Mouse (Mus musculus): ENCODE data around the gene Cotl1. TPM values are rescaled to one million over a fixed set of nuclear protein-coding genes. Genes with fewer than 3 reads are reported as not detected.
A peak's percentile ranks its signal among the peaks of the same experiment; 100 is the strongest.
"Not testable (repeated sequence)": the region's sequence is repeated elsewhere in the genome, so short reads cannot be mapped to it uniquely, and the experiment has no call there.

The Cotl1 gene
- total RNA-seq, 2 experiments from 2014 or later: 138 to 139 TPM

DNA sequence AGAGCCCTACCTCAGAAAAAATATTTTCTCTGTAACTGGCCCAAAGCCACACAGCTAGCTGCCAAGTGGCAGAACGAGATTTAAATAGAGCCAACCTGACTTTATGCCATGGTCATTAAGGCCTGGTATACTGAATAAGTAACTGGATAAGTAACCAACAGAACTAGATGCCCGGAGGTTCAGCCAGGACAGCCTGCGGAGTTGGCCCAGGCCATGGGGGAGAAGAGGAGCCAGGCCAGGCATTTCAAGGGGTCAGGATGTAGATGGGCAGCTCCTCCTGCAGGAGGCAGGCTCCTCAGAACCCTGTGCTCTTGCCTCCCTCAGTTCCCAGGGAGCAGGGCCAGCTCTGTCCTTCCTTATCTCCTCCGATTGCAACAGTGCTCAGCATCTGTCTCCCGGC, 15.3 kb upstream of the Cotl1 start:
- DNase-seq (ENCODE audit: low spot score in 2 of 2): no peak
- TF ChIP-seq CTCF (conservative IDR thresholded peaks at IDR 0.05): peak; percentile 29; the same call in 1 of the 2 replicates
- no peak overlapping the region for H3K27ac ChIP-seq

GRCm38 (mm10) chr8:119854035-119854434, 13.7 kb upstream of the Cotl1 start:
- DNase-seq (ENCODE audit: low spot score in 2 of 2): no peak
- TF ChIP-seq CTCF (conservative IDR thresholded peaks at IDR 0.05): no peak

More for the DNA sequence above, 15.3 kb upstream of the Cotl1 start:
- H3K4me3 ChIP-seq: no peak overlapping the region

DNA sequence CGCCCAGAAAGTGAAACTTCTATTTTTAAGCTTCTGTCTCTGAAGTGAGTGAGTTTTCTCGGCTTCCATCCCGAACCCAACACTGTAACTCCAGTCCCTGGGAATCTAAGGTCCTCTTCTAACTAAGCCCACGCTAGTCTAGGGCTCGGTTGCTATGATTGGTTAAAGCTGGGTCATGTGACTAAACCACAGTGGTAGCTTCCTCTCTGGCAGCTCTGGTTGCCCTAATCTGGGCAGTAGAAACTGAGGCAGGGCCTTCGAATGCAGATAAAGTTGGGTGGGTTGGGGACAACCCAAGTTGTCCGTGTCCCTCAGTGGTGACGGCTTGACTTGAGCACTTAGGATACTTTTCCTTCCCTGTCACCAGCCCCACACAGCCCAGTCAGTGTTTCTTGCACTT, 13.2 kb upstream of the Cotl1 start:
- no peak overlapping the region for H3K27ac ChIP-seq
- no peak overlapping the region for H3K4me3 ChIP-seq
- DNase-seq (ENCODE audit: low spot score in 2 of 2): no peak
- TF ChIP-seq CTCF (conservative IDR thresholded peaks at IDR 0.05): no peak

More at GRCm38 (mm10) chr8:119854035-119854434, 13.7 kb upstream of the Cotl1 start:
- H3K4me3 ChIP-seq: no peak overlapping the region
- H3K27ac ChIP-seq: no peak overlapping the region

GRCm38 (mm10) chr8:119847232-119847922, 7.0 kb upstream of the Cotl1 start:
- no peak for TF ChIP-seq CTCF (conservative IDR thresholded peaks at IDR 0.05)
- no peak overlapping the region for H3K4me3 ChIP-seq

DNA sequence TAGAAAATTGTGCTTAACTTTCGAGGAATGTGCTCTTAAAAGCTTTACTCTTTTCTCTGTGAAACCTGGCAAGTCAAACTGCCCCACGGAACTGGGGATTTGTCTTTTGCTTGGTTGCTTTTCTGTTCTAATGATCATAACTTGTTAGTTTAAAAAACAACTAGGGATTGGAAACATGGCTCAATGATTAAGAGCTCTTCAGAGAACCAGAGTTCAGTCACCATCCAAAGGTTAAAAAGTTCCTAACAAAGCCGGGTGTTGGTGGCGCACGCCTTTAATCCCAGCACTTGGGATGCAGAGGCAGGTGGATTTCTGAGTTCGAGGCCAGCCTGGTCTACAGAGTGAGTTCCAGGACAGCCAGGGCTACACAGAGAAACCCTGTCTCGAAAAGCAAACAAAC, 5.4 kb upstream of the Cotl1 start:
- H3K4me3 ChIP-seq; H3K27ac ChIP-seq; DNase-seq (ENCODE audit: low spot score in 2 of 2): not testable (repeated sequence)

More at GRCm38 (mm10) chr8:119847232-119847922, 7.0 kb upstream of the Cotl1 start:
- no peak for DNase-seq (ENCODE audit: low spot score in 2 of 2)
- H3K27ac ChIP-seq: no peak overlapping the region

GRCm38 (mm10) chr8:119844577-119844976, 4.2 kb upstream of the Cotl1 start:
- no peak for TF ChIP-seq CTCF (conservative IDR thresholded peaks at IDR 0.05)
- no peak overlapping the region for H3K27ac ChIP-seq
- DNase-seq (ENCODE audit: low spot score in 2 of 2): no peak
- no peak overlapping the region for H3K4me3 ChIP-seq

DNA sequence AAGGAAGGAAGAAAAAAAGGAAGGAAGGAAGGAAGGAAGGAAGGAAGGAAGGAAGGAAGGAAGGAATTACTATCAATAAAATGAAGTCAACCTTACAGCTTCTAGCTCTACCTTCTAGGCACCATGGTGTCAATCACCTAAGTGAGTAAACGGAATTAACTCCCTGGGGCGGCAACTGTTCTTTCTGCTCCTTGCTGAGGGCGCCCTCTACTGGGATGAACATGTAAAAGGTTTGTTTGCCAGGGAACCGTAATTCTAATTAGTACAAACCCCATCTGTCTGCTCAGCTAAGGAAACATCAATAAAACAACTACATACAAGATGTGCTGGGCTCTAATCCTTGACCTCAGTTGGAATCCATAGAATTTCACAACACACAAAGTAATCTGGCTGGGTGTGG, 3.1 kb upstream of the Cotl1 start:
- Histone ChIP-seq H3K4me3 (no peak overlapping the region), H3K27ac (no peak overlapping the region)
- peak; percentile 85 to 92 for DNase-seq (ENCODE audit: low spot score in 2 of 2)
- TF ChIP-seq CTCF (conservative IDR thresholded peaks at IDR 0.05): peak; percentile 91

- no peak for DNase-seq (ENCODE audit: low spot score in 2 of 2)
- Histone ChIP-seq H3K4me3 (peak overlapping the region; percentile 62), H3K27ac (peak overlapping the region; percentile 90)
- TF ChIP-seq CTCF (conservative IDR thresholded peaks at IDR 0.05): no peak
These were observed 614 bp upstream of the Cotl1 start for GRCm38 (mm10) chr8:119840905-119841411.

- H3K4me3 ChIP-seq: peak overlapping the region; percentile 62
- peak overlapping the region; percentile 90 for H3K27ac ChIP-seq
- TF ChIP-seq CTCF (conservative IDR thresholded peaks at IDR 0.05): no peak
- no peak for DNase-seq (ENCODE audit: low spot score in 2 of 2)
These were observed 824 bp downstream of the Cotl1 start for GRCm38 (mm10) chr8:119839419-119840021.

DNA sequence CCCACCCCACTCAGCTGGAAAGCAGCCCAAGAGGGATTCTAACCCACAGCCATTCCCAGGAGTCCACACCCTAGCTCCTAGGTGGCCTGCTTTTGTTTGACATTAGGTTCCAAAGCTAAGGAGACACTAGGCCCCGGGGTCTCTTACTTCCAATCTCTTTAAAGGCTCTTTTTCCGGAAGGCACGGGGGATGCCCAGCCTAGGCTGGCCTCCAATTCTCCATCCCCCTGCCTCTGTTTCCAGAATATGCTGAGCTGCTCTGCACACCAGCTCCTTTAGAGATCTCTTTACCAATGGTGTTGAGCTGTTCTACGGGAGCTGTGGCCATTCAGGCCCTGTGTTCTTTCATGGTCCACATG, 1.4 kb downstream of the Cotl1 start:
- DNase-seq (ENCODE audit: low spot score in 2 of 2): no peak
- Histone ChIP-seq H3K27ac (peak overlapping the region; percentile 90), H3K4me3 (peak overlapping the region; percentile 62)
- TF ChIP-seq CTCF (conservative IDR thresholded peaks at IDR 0.05): no peak

- peak overlapping the region; percentile 90 for H3K27ac ChIP-seq
- H3K4me3 ChIP-seq: peak overlapping the region; percentile 62
- no peak for DNase-seq (ENCODE audit: low spot score in 2 of 2)
- TF ChIP-seq CTCF (conservative IDR thresholded peaks at IDR 0.05): no peak
These were observed 2.0 kb downstream of the Cotl1 start for GRCm38 (mm10) chr8:119838100-119838982.

- DNase-seq (ENCODE audit: low spot score in 2 of 2): no peak
- H3K27ac ChIP-seq: peak overlapping the region; percentile 90
- TF ChIP-seq CTCF (conservative IDR thresholded peaks at IDR 0.05): no peak
- peak overlapping the region; percentile 62 for H3K4me3 ChIP-seq
These were observed 2.7 kb downstream of the Cotl1 start for GRCm38 (mm10) chr8:119837553-119838071.

DNA sequence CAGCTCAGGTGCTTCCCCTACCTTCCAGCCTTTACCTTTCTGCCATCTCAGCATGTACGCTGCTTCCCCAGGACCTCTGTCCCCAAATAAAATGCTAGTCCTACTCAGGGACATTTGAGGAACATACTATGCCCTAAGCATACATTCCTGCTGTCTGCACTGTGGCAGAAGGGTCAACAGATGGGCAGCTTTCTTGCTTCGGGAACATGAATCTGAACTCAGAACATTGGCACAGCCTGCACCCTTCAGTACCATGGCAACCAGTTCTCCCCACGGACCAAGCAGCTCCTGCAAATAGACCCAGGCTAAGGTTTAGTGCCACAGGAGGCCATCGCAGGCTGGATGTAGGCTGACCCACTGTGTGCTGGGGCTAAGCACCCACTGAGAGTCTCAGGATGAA, 3.5 kb downstream of the Cotl1 start:
- no peak for TF ChIP-seq CTCF (conservative IDR thresholded peaks at IDR 0.05)
- H3K4me3 ChIP-seq: peak overlapping the region; percentile 62
- peak in 1 of 2 experiments; percentile 42 for DNase-seq (ENCODE audit: low spot score in 2 of 2)
- H3K27ac ChIP-seq: peak overlapping the region; percentile 90

Measured in layer of hippocampus, adult 2 months (tissue).